Mouse (Mus musculus) liver, embryonic 14.5 days (tissue): ENCODE results near the gene Eif3k. TPM values are rescaled to one million over a fixed set of nuclear protein-coding genes. Genes with fewer than 3 reads are reported as not detected.

Experiments
- ATAC-seq: fragments of 200-750 bp; cut with Nextera tagmentation; 2 replicates; pipeline ENCODE4 v1.8.0; 2017; ENCODE audit warnings: moderate number of reproducible peaks, mild to moderate bottlenecking, moderate library complexity; ENCODE audit not compliant: insufficient read depth
- DNase-seq, 3 experiments: peaks; one replicate each; pipeline ENCODE4 v3.0.0-alpha.2; 2012 to 2013; ENCODE audit warnings: low read depth in 3 of 3, low spot score in 3 of 3
- H3K27ac ChIP-seq: fragments of 300-500 bp; sonication (generic); 2 replicates; pipeline ENCODE4 v1.5.1; 2014; ENCODE audit warnings: moderate library complexity, mild to moderate bottlenecking, control low read depth, inconsistent platforms
- H3K27me3 ChIP-seq: fragments of 300-500 bp; sonication (generic); 2 replicates; pipeline ENCODE4 v1.6.1; 2014; ENCODE audit warnings: mild to moderate bottlenecking, low read length, moderate library complexity; ENCODE audit not compliant: control insufficient read depth, insufficient read depth
- H3K36me3 ChIP-seq: fragments of 300-500 bp; sonication (generic); replicated peaks from 2 replicates; pipeline ENCODE4 v1.6.1; 2014; ENCODE audit warnings: low read depth; ENCODE audit not compliant: control insufficient read depth, insufficient read depth
- H3K4me1 ChIP-seq, 2 experiments: fragments of 200-500 bp in 1 of 2; fragments of 300-500 bp in 1 of 2; sonication (generic) in 1 of 2; replicated peaks; 2 replicates each; pipeline ENCODE4 v1.6.1; 2012 to 2014; ENCODE audit warnings: antibody characterized with exemption in 1 of 2, inconsistent platforms in 1 of 2, low read length in 1 of 2; ENCODE audit not compliant: control insufficient read depth in 2 of 2, insufficient read depth in 2 of 2
- H3K4me2 ChIP-seq: fragments of 300-500 bp; sonication (generic); 2 replicates; pipeline ENCODE4 v1.6.1; 2014; ENCODE audit warnings: low read depth, mild to moderate bottlenecking, control low read depth, moderate library complexity
- H3K4me3 ChIP-seq, 2 experiments: fragments of 200-500 bp in 1 of 2; fragments of 300-500 bp in 1 of 2; sonication (generic) in 1 of 2; 2 replicates each; pipeline ENCODE4 v1.5.1; 2012 to 2014; ENCODE audit warnings: low read depth in 2 of 2, low read length in 2 of 2, mild to moderate bottlenecking in 2 of 2, control low read depth in 1 of 2, inconsistent platforms in 1 of 2, moderate library complexity in 1 of 2; ENCODE audit not compliant: insufficient read depth in 1 of 2
- H3K9ac ChIP-seq: fragments of 300-500 bp; sonication (generic); replicated peaks from 2 replicates; pipeline ENCODE4 v1.6.1; 2014; ENCODE audit warnings: mild to moderate bottlenecking, control low read depth, moderate library complexity
- H3K9me3 ChIP-seq: fragments of 300-500 bp; sonication (generic); 2 replicates; pipeline ENCODE4 v1.6.1; 2016; ENCODE audit warnings: low read length, mixed read lengths; ENCODE audit not compliant: control insufficient read depth
- CTCF ChIP-seq: IDR thresholded peaks from 2 replicates; pipeline ENCODE4 v1.5.1; 2016; ENCODE audit warnings: antibody characterized with exemption, low read depth, control low read depth
- EP300 ChIP-seq: IDR thresholded peaks from 2 replicates; pipeline ENCODE4 v1.6.1; 2016; ENCODE audit warnings: antibody characterized with exemption, low read depth
- WGBS: fragments of 180-500 bp; shearing (Covaris S2); extraction: QIAGEN DNeasy Blood & Tissue Kit; methylation state at CpG from one replicate; pipeline ENCODE4 v1.1.7; 2014; ENCODE audit not compliant: insufficient replicate concordance; 5-methylcytosine and 5-hydroxymethylcytosine counted together
- polyA plus RNA-seq, 2 experiments: library from polyadenylated mRNA; depleted of rRNA in 1 of 2; stranded (reverse) in 1 of 2; unstranded in 1 of 2; fragments of >200 nt; fragmentation: Nextera tagmentation in 1 of 2; extraction: Ambion mirVana in 1 of 2; gene quantifications; 2 replicates each; pipeline versions ENCODE4 v1.2.1 to v1.2.3; 2012 to 2014

Eif3k gene
- polyA plus RNA-seq, 2 experiments, result 281 to 283 TPM

- no peak for DNase-seq
- Histone ChIP-seq H3K4me2 (no peak overlapping the region), H3K27ac (no peak overlapping the region)
Observed at GRCm38 (mm10) chr7:29007224-29008101, 25.8 kb upstream of the Eif3k start.

GRCm38 (mm10) chr7:29000651-29001605, 19.3 kb upstream of the Eif3k start:
- H3K27me3 ChIP-seq, result no peaks in the 10 kb centered on the region
- H3K9me3 ChIP-seq, result no peaks in the 10 kb centered on the region
- peaks cover 7 to 10% of the 10 kb centered on the region in 2 experiments for H3K4me1 ChIP-seq
- H3K27ac ChIP-seq, result peak overlapping the region; percentile 36
- peak overlapping the region; percentile 44 to 53 for H3K4me3 ChIP-seq
- DNase-seq (peak in 2 of 3 experiments; percentile 41 to 70), ATAC-seq (peak; percentile 95)
- H3K9ac ChIP-seq, result peak overlapping the region; percentile 49
- peak overlapping the region; percentile 85 for H3K4me2 ChIP-seq
- TF ChIP-seq CTCF (no peak), EP300 (no peak)
- WGBS, result 4% methylated on average over 43 of the region's 43 CpGs
- H3K36me3 ChIP-seq, result no peaks in the 10 kb centered on the region

More at GRCm38 (mm10) chr7:29007224-29008101, 25.8 kb upstream of the Eif3k start:
- TF ChIP-seq EP300, result no peak
- no peak for TF ChIP-seq CTCF
- no peaks in the 10 kb centered on the region for H3K36me3 ChIP-seq
- no peaks in the 10 kb centered on the region for H3K27me3 ChIP-seq
- peaks cover 0 to 13% of the 10 kb centered on the region in 2 experiments; a peak in 3 of 4 replicates for H3K4me1 ChIP-seq
- WGBS, result 52% methylated on average over 9 of the region's 9 CpGs
- H3K4me3 ChIP-seq, result no peak overlapping the region
- no peak overlapping the region for H3K9ac ChIP-seq
- ATAC-seq, result no peak
- no peaks in the 10 kb centered on the region for H3K9me3 ChIP-seq

GRCm38 (mm10) chr7:28993402-28993801, 11.7 kb upstream of the Eif3k start:
- no peak overlapping the region for H3K27ac ChIP-seq
- H3K4me1 ChIP-seq, result no peaks in the 10 kb centered on the region
- ATAC-seq (no peak), DNase-seq (no peak)
- no peak for TF ChIP-seq CTCF
- no peak for TF ChIP-seq EP300
- no peak overlapping the region for H3K4me2 ChIP-seq
- H3K36me3 ChIP-seq, result no peaks in the 10 kb centered on the region
- 67% methylated on average over 3 of the region's 3 CpGs for WGBS
- H3K27me3 ChIP-seq, result no peaks in the 10 kb centered on the region
- H3K9me3 ChIP-seq, result no peaks in the 10 kb centered on the region
- no peak overlapping the region for H3K9ac ChIP-seq
- H3K4me3 ChIP-seq, result no peak overlapping the region

- H3K4me1 ChIP-seq, result no peaks in the 10 kb centered on the region
- ATAC-seq, result no peak
- H3K27ac ChIP-seq, result no peak overlapping the region
- no peak for DNase-seq
- WGBS, result 79% methylated on average over 3 of the region's 3 CpGs
- no peak for TF ChIP-seq CTCF
- no peak for TF ChIP-seq EP300
- H3K4me3 ChIP-seq, result no peak overlapping the region
- no peaks in the 10 kb centered on the region for H3K9me3 ChIP-seq
- no peak overlapping the region for H3K4me2 ChIP-seq
- H3K36me3 ChIP-seq, result no peaks in the 10 kb centered on the region
- no peak overlapping the region; the same call in 1 of the 2 replicates for H3K9ac ChIP-seq
- H3K27me3 ChIP-seq, result no peaks in the 10 kb centered on the region
Observed at GRCm38 (mm10) chr7:28992997-28993396, 11.3 kb upstream of the Eif3k start.

- TF ChIP-seq EP300 (no peak), CTCF (peak; percentile 76)
- no peak for DNase-seq
- Histone ChIP-seq H3K4me1 (no peaks in the 10 kb centered on the region), H3K4me3 (no peak overlapping the region), H3K9ac (no peak overlapping the region), H3K27me3 (no peaks in the 10 kb centered on the region), H3K9me3 (no peaks in the 10 kb centered on the region), H3K27ac (no peak overlapping the region), H3K36me3 (no peaks in the 10 kb centered on the region), H3K4me2 (no peak overlapping the region)
- 73% methylated on average over 5 of the region's 5 CpGs for WGBS
- no peak for ATAC-seq
Observed at GRCm38 (mm10) chr7:28991616-28992015, 10.0 kb upstream of the Eif3k start.
